Mouse (Mus musculus) hindbrain, embryonic 13.5 days (tissue): ENCODE results near the gene Sbno2. TPM values are rescaled to one million over a fixed set of nuclear protein-coding genes. Genes with fewer than 3 reads are reported as not detected.

ENCODE experiments used
- ATAC-seq: fragments of 200-750 bp; cut with Nextera tagmentation; 2 replicates; pipeline ENCODE4 v1.8.0; 2017; ENCODE audit warnings: moderate TSS enrichment; ENCODE audit not compliant: low FRiP score
- H3K27ac ChIP-seq: fragments of 300-500 bp; sonication (generic); 2 replicates; pipeline ENCODE4 v1.5.1; 2015; ENCODE audit warnings: inconsistent platforms, mild to moderate bottlenecking, moderate library complexity
- H3K27me3 ChIP-seq: fragments of 300-500 bp; sonication (generic); 2 replicates; pipeline ENCODE4 v1.6.1; 2015; ENCODE audit warnings: mild to moderate bottlenecking, inconsistent platforms
- H3K36me3 ChIP-seq: fragments of 300-500 bp; sonication (generic); 2 replicates; pipeline ENCODE4 v1.6.1; 2015; ENCODE audit warnings: mild to moderate bottlenecking, inconsistent platforms
- H3K4me1 ChIP-seq: fragments of 300-500 bp; sonication (generic); replicated peaks from 2 replicates; pipeline ENCODE4 v1.6.1; 2015; ENCODE audit warnings: inconsistent platforms
- H3K4me2 ChIP-seq: fragments of 300-500 bp; sonication (generic); 2 replicates; pipeline ENCODE4 v1.6.1; 2015; ENCODE audit warnings: inconsistent platforms, mild to moderate bottlenecking, moderate library complexity
- H3K4me3 ChIP-seq: fragments of 300-500 bp; sonication (generic); 2 replicates; pipeline ENCODE4 v1.5.1; 2015; ENCODE audit warnings: mild to moderate bottlenecking, inconsistent platforms
- H3K9ac ChIP-seq: fragments of 300-500 bp; sonication (generic); 2 replicates; pipeline ENCODE4 v1.6.1; 2015; ENCODE audit warnings: mild to moderate bottlenecking, inconsistent platforms
- H3K9me3 ChIP-seq: fragments of 300-500 bp; sonication (generic); 2 replicates; pipeline ENCODE4 v1.6.1; 2016; ENCODE audit warnings: inconsistent platforms
- WGBS: fragments of 180-500 bp; shearing (Covaris S2); methylation state at CpG from one replicate; pipeline ENCODE4 v1.1.7; 2015; 5-methylcytosine and 5-hydroxymethylcytosine counted together
- polyA plus RNA-seq: library from polyadenylated mRNA; unstranded; fragments of >200 nt; fragmentation: Nextera tagmentation; extraction: Ambion mirVana; gene quantifications from 2 replicates; pipeline ENCODE4 v1.2.1, GENCODE M21; 2015

Gene Sbno2
- polyA plus RNA-seq, 1 experiment from 2014 or later = 13.6 TPM

DNA sequence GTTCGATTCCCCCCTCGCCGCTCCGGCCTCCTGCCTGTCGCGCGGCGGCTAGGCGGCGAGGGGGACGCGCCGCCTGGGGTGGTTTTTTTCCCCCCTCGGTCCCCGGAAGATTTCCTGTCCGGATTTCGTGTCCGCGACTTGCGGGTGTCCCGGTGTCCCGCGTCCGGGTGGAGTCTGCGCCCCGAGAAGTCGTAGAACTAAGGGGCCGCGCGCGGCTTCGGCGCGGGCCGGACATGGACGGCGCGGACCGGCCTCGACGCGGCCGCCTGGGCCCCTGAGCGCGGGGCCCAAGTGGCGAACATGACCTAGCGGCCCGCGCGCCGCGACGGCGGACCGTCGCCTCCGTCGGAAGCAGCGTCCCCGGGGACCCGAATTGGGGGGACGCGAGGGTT is 10.6 kb upstream of the Sbno2 start:
- Histone ChIP-seq H3K36me3 (peaks cover 17% of the 10 kb centered on the region), H3K4me3 (peak overlapping the region; percentile 91), H3K9ac (peak overlapping the region; percentile 93), H3K27me3 (no peaks in the 10 kb centered on the region), H3K27ac (peak overlapping the region; percentile 87), H3K9me3 (no peaks in the 10 kb centered on the region), H3K4me1 (peaks cover 45% of the 10 kb centered on the region), H3K4me2 (peak overlapping the region; percentile 96)
- under 1% methylated on average over 60 of the region's 63 CpGs for whole genome bisulfite sequencing
- no peak for ATAC-seq

GRCm38 (mm10) chr10:80115290-80115943 is 10.0 kb upstream of the Sbno2 start, which contains the start of gene Stk11:
TSS of gene Stk11 (plus strand) at chr10:80115803.
- Histone ChIP-seq H3K4me2 (peak within 1 kb of the TSS; percentile 96), H3K27me3 (no peaks in the 10 kb centered on the region), H3K4me1 (peaks cover 42% of the 10 kb centered on the region), H3K27ac (peak within 1 kb of the TSS; percentile 87), H3K36me3 (peaks cover 14% of the 10 kb centered on the region), H3K9me3 (no peaks in the 10 kb centered on the region), H3K9ac (peak within 1 kb of the TSS; percentile 93), H3K4me3 (peak within 1 kb of the TSS; percentile 91)
- under 1% methylated on average over 70 of the region's 70 CpGs for WGBS
- ATAC-seq = peak; percentile 99

DNA sequence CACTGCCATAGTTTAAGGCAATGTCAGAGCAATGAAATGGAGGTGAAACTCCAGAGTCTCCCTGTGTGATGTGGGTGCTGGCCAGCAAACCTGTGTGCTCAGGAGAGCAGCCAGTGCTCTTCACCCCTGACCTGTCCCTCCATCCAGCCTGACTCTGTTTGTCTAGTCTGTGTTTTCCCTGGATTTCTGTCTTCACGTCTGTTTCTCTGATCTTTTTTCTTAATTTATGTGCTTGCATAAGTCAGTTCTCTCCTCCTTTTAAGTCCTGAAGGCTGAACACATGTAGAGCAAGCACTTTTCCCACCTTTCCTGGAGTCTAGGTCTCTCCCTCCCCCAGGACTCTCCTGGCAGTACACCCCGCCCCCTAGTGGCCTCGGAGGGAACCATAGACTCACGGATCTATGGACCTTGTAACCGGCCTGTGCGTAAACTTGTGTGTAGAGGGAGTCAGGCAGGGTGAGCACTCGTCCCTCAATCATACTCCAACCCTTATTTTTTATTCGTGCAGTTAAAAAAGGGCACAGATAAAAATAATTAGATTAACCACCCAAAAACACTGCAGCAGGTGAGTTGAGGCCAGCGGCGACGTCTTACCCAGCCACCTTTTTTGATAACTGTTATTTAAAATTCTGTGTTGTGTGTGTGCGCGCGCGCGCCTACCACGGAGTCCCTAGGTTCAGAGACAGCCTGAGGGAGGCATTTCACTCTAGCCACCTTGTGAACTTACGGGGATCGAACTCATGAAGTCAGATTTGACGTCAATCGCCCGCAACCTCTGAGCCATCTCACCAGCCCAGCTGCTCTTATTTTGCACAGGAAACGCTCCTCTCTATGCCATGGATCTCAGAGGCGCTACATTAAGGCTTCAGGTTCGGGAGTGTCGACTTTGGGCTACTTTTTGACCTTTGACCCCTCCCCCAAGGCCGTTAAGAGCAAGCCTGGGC is 9.2 kb upstream of the Sbno2 start:
- Histone ChIP-seq H3K4me2 (peak overlapping the region; percentile 53), H3K4me1 (peaks cover 36% of the 10 kb centered on the region), H3K4me3 (peak overlapping the region; percentile 91), H3K9ac (peak overlapping the region; percentile 63), H3K27ac (peak overlapping the region; percentile 63), H3K27me3 (no peaks in the 10 kb centered on the region), H3K36me3 (peaks cover 8% of the 10 kb centered on the region), H3K9me3 (no peaks in the 10 kb centered on the region)
- ATAC-seq = peak; percentile 35
- 3% methylated on average over 27 of the region's 27 CpGs for WGBS

- Histone ChIP-seq H3K27me3 (no peaks in the 10 kb centered on the region), H3K27ac (no peak overlapping the region), H3K36me3 (no peaks in the 10 kb centered on the region), H3K9ac (no peak overlapping the region), H3K4me1 (0 out of 2 replicates have a peak, but pooled peaks cover 3% of the 10 kb centered on the region), H3K4me3 (no peak overlapping the region), H3K9me3 (no peaks in the 10 kb centered on the region), H3K4me2 (no peak overlapping the region)
- ATAC-seq = no peak
- WGBS = 66% methylated on average over 6 of the region's 6 CpGs
Observed at GRCm38 (mm10) chr10:80107678-80108077, 2.3 kb upstream of the Sbno2 start.

DNA sequence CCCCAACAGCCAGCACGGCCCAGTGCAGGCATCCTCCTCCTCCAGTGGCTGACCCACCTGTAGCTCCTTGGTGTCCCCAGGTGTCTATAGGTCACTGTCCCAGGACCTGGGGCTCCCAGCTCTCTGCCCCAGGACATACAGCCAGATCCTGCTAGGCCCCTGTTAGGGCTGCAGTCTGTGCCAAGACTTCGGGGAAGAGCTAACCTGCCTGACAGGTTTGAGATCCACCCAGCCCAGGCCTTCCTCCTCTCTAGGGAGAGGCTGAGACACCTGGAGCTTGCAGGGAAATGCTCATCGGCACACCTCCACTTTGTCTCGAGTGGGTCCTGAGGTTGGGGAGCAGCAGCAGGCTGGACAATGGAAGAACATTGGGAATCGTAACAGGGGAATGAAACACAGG is 555 bp upstream of the Sbno2 start:
- no peaks in the 10 kb centered on the region for H3K9me3 ChIP-seq
- peaks cover 16% of the 10 kb centered on the region for H3K4me1 ChIP-seq
- H3K27me3 ChIP-seq = no peaks in the 10 kb centered on the region
- no peak overlapping the region for H3K4me2 ChIP-seq
- H3K27ac ChIP-seq = no peak overlapping the region
- no peaks in the 10 kb centered on the region for H3K36me3 ChIP-seq
- no peak overlapping the region for H3K9ac ChIP-seq
- H3K4me3 ChIP-seq = no peak overlapping the region
- no peak for ATAC-seq
- 76% methylated on average over 5 of the region's 5 CpGs for WGBS

DNA sequence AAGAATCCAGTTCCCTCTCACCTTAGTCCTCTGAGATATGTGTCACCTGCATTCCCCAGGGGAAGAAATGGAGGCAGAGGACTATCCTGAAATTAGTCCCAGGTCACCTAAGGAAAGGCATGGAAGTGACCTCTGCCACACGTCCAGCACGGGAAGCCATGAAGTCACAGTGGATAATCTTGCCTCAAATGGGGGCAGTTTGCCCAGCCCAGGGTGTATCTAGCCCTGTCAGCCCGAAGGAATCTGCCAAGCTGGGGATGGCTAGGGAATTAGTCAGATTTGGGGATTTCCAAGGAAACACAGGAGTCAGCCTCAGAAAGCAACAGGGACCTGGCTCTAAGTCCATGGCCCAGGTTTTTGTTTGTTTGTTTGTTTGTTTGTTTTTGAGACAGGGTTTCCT is 1.2 kb downstream of the Sbno2 start:
- WGBS = 76% methylated on average over 3 of the region's 3 CpGs
- Histone ChIP-seq H3K4me2 (no peak overlapping the region), H3K27me3 (no peaks in the 10 kb centered on the region), H3K9ac (no peak overlapping the region), H3K4me3 (no peak overlapping the region), H3K36me3 (no peaks in the 10 kb centered on the region), H3K27ac (no peak overlapping the region), H3K9me3 (no peaks in the 10 kb centered on the region), H3K4me1 (peaks cover 30% of the 10 kb centered on the region)
- no peak for ATAC-seq

DNA sequence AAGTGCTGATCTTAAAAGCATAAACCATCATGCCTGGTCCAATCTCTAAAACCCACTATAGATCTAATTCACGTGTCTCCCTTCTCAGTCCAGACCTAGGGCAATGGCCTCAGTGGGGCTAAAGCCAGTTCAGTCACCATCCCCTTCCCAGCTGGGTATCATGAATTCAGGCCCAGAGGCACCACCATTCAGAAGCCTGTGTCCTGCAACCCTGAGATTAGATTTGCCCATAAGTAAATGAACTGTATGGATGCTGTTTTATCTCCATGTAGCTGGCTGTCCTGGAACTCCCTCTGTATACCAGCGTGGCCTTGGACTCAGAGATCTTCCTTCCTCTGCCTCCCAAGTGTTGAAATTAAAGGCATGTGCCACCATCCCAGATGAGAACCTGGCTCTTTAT is 2.3 kb downstream of the Sbno2 start:
- no peak for ATAC-seq
- Histone ChIP-seq H3K27me3 (no peaks in the 10 kb centered on the region), H3K4me2 (peak overlapping the region; percentile 92; the same call in 1 of the 2 replicates), H3K4me1 (peaks cover 30% of the 10 kb centered on the region), H3K9me3 (no peaks in the 10 kb centered on the region), H3K9ac (peak overlapping the region; percentile 93; the same call in 1 of the 2 replicates), H3K27ac (peak overlapping the region; percentile 77), H3K4me3 (peak overlapping the region; percentile 89; the same call in 1 of the 2 replicates), H3K36me3 (no peaks in the 10 kb centered on the region)
- 78% methylated on average over 2 of the region's 2 CpGs for WGBS

GRCm38 (mm10) chr10:80102216-80102915 is 3.0 kb downstream of the Sbno2 start:
- WGBS = 1% methylated on average over 59 of the region's 59 CpGs
- Histone ChIP-seq H3K4me2 (peak overlapping the region; percentile 92), H3K9ac (peak overlapping the region; percentile 93), H3K27ac (peak overlapping the region; percentile 77), H3K4me1 (peaks cover 33% of the 10 kb centered on the region), H3K27me3 (no peaks in the 10 kb centered on the region), H3K9me3 (no peaks in the 10 kb centered on the region), H3K4me3 (peak overlapping the region; percentile 89), H3K36me3 (no peaks in the 10 kb centered on the region)
- peak; percentile 83 for ATAC-seq

DNA sequence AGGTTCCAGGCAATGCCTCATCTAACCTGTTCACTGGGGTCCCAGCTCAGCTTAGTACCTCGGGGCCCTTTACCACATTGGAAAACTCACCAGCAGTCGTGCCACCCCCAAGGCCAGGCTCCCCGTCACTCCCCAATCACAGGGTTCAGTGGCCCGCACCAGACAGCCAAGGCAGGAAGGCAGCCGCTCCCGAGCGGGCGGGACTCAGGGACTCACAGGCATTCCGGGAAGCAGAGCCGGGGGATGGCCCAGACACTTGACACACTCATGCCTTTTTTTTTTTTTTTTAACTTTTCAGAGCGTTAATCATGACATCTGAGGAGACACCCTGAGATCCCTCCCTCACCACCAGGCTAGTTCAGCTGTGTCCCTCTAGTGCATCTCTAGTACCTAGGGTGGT is 4.4 kb downstream of the Sbno2 start:
- 66% methylated on average over 11 of the region's 11 CpGs for WGBS
- Histone ChIP-seq H3K9ac (peak overlapping the region; percentile 93), H3K4me3 (0 out of 2 replicates have a peak overlapping the region, but pooled peaks have one; percentile 89), H3K27me3 (no peaks in the 10 kb centered on the region), H3K4me1 (peaks cover 37% of the 10 kb centered on the region), H3K27ac (no peak overlapping the region), H3K9me3 (no peaks in the 10 kb centered on the region), H3K36me3 (no peaks in the 10 kb centered on the region; the same call in 1 of the 2 replicates), H3K4me2 (peak overlapping the region; percentile 92)
- no peak for ATAC-seq

DNA sequence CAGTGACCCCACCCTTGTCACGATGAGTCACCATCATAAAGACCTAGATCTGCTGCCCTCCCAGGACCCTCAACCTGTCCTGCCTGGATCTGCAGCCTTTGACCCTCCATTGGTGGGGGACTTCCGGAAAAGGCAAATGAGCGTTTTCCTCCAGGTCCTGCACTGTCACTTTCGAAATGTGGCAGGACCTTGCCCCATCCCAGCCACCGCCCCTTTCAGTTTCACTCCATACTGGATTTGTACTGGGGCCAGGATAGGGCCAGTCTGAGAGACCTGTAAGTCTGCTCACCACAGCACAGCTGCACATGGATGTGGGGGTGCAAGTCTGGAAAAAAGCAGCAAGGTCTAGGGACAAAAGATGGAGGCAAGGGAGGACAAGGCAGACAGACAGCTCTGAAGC is 6.7 kb downstream of the Sbno2 start:
- H3K4me1 ChIP-seq = peaks cover 37% of the 10 kb centered on the region
- H3K36me3 ChIP-seq = no peaks in the 10 kb centered on the region; the same call in 1 of the 2 replicates
- no peaks in the 10 kb centered on the region for H3K27me3 ChIP-seq
- H3K4me2 ChIP-seq = no peak overlapping the region
- 92% methylated on average over 5 of the region's 5 CpGs for WGBS
- H3K9me3 ChIP-seq = no peaks in the 10 kb centered on the region
- no peak overlapping the region for H3K9ac ChIP-seq
- H3K27ac ChIP-seq = no peak overlapping the region
- ATAC-seq = no peak
- H3K4me3 ChIP-seq = no peak overlapping the region

DNA sequence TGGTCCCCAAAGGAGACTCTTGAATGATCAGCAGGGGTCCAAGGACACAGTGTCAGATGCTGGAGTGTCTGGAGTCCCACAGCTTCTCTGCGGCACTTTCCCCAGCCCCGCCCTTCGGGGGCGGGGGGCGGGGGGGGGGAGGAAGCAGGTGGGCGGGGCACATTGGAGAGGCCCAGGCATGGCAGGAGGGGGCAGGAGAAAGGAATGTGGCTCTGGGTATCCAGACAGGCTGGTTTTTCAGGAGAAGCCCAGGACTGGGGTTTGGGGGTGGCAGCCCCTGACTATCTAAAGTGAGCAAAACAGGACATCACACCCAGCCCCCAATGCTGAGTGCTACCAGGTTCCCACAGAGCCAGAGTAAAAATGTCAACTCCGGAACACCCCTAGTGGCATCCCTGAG is 8.1 kb downstream of the Sbno2 start:
- H3K27ac ChIP-seq = no peak overlapping the region
- H3K4me1 ChIP-seq = peaks cover 33% of the 10 kb centered on the region
- no peaks in the 10 kb centered on the region; the same call in 1 of the 2 replicates for H3K36me3 ChIP-seq
- no peak overlapping the region for H3K4me3 ChIP-seq
- H3K9me3 ChIP-seq = no peaks in the 10 kb centered on the region
- H3K27me3 ChIP-seq = no peaks in the 10 kb centered on the region
- peak overlapping the region; percentile 29; the same call in 1 of the 2 replicates for H3K9ac ChIP-seq
- 26% methylated on average over 6 of the region's 7 CpGs for WGBS
- ATAC-seq = no peak
- H3K4me2 ChIP-seq = no peak overlapping the region

DNA sequence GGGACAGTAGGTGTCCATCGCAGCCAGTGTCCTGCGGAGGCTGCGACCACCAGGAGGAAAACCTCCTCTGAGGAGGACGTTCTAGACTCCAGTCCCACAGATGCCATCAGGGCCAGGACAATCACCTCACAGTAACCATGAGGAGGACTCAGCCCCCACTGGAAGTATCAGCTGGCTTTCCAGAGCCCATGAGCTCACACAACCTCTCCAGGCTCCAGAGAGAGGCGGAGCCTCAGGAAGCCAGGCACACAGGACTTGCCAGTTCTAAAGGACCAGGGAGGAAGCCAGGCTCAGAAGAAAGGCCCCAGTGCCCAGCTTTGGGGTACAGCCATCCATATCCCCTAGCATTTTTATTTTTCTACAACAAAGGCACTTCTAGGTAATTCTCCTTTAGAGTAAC is 9.8 kb downstream of the Sbno2 start:
- Histone ChIP-seq H3K9me3 (no peaks in the 10 kb centered on the region), H3K27me3 (no peaks in the 10 kb centered on the region), H3K4me1 (peaks cover 17% of the 10 kb centered on the region), H3K4me2 (no peak overlapping the region), H3K27ac (no peak overlapping the region), H3K9ac (no peak overlapping the region), H3K36me3 (no peaks in the 10 kb centered on the region; the same call in 1 of the 2 replicates), H3K4me3 (no peak overlapping the region)
- ATAC-seq = no peak
- WGBS = 89% methylated on average over 5 of the region's 5 CpGs
